ENCODE assay signal across 14 mouse cellular contexts in genomic region chr16:17809125-17809524, GRCm38 (mm10). TPM values are rescaled to one million over a fixed set of nuclear protein-coding genes. Genes with fewer than 3 reads are reported as not detected.
A peak's percentile ranks its signal among the peaks of the same experiment; 100 is the strongest.
DNase-seq lines count a peak whose midpoint lies in the region; ATAC-seq lines count a peak whose summit lies in the region.
"Had no signal": no experiment of that assay in that cellular context is flagged by ENCODE, and none has a peak within 500 bp of the region (broad histone marks: within the 10 kb centered on the region; RNA-seq: fewer than 3 reads in every experiment).

No protein-coding gene starts in this region.

- peaks cover 64% of the 10 kb centered on the region for H3K27me3 ChIP-seq in kidney, embryonic 15.5 days
- H3K27me3 ChIP-seq in embryonic facial prominence, embryonic 10.5 days (replicated peaks; ENCODE audit: low read depth, poor library complexity, severe bottlenecking) = peaks cover 87% of the 10 kb centered on the region
- peaks cover 2% of the 10 kb centered on the region; the same call in 1 of the 2 replicates for H3K27me3 ChIP-seq in limb, embryonic 15.5 days

- intact Hi-C loops in left cerebral cortex, postnatal 36 days (cut with DNase I) = no loop called here

- H3K4me3 ChIP-seq in kidney, embryonic 15.5 days (replicated peaks) = no peak overlapping the region
- H3K4me3 ChIP-seq in embryonic facial prominence, embryonic 10.5 days = peak overlapping the region; percentile 31; the same call in 1 of the 2 replicates
- no peak overlapping the region for H3K4me3 ChIP-seq in limb, embryonic 15.5 days
- H3K4me3 ChIP-seq: midbrain, embryonic 12.5 days had no signal

- H3K4me2 ChIP-seq in kidney, embryonic 15.5 days = no peak overlapping the region
- 0 out of 2 replicates have a peak overlapping the region, but pooled peaks have one; percentile 4 for H3K4me2 ChIP-seq in limb, embryonic 15.5 days
- H3K4me2 ChIP-seq: hindbrain, embryonic 14.5 days; midbrain, embryonic 12.5 days had no signal

- H3K4me1 ChIP-seq in kidney, embryonic 15.5 days = peaks cover 54% of the 10 kb centered on the region
- peaks cover 70% of the 10 kb centered on the region for H3K4me1 ChIP-seq in embryonic facial prominence, embryonic 10.5 days
- peaks cover 75% of the 10 kb centered on the region for H3K4me1 ChIP-seq in limb, embryonic 15.5 days

- ATAC-seq in kidney, embryonic 15.5 days (replicated peaks; ENCODE audit: low FRiP score) = no peak
- no peak for ATAC-seq in limb, embryonic 15.5 days (ENCODE audit: insufficient number of reproducible peaks, low FRiP score, low TSS enrichment, low read depth)

- H3K27ac ChIP-seq in kidney, embryonic 15.5 days = peak overlapping the region; percentile 33; the same call in 1 of the 2 replicates
- peak overlapping the region; percentile 90 for H3K27ac ChIP-seq in embryonic facial prominence, embryonic 10.5 days (replicated peaks)
- peak overlapping the region; percentile 94 for H3K27ac ChIP-seq in limb, embryonic 15.5 days

- H3K36me3 ChIP-seq in kidney, embryonic 15.5 days = no peaks in the 10 kb centered on the region
- H3K36me3 ChIP-seq in embryonic facial prominence, embryonic 10.5 days (replicated peaks) = peaks cover 23% of the 10 kb centered on the region
- peaks cover 29% of the 10 kb centered on the region for H3K36me3 ChIP-seq in limb, embryonic 15.5 days
- H3K36me3 ChIP-seq: midbrain, embryonic 12.5 days had no signal

- peak; percentile 68 to 72 for DNase-seq in cerebellum, postnatal 10 days
- DNase-seq in cerebellum, adult 9-11 months = no peak
- DNase-seq in kidney, postnatal 36 days = no peak
- DNase-seq in embryonic facial prominence, embryonic 10.5 days (ENCODE audit: low spot score) = no peak
- no peak for DNase-seq in retina, embryonic 14.5 days (ENCODE audit: low spot score)
- DNase-seq in left cerebral cortex, postnatal 36 days (ENCODE audit: low spot score in 2 of 2) = no peak
- DNase-seq: retina, postnatal 1 day had no signal

- H3K9me3 ChIP-seq in kidney, embryonic 15.5 days (replicated peaks) = no peaks in the 10 kb centered on the region
- no peaks in the 10 kb centered on the region for H3K9me3 ChIP-seq in embryonic facial prominence, embryonic 10.5 days
- no peaks in the 10 kb centered on the region for H3K9me3 ChIP-seq in limb, embryonic 15.5 days
- H3K9me3 ChIP-seq: midbrain, embryonic 12.5 days had no signal

- no peak overlapping the region for H3K9ac ChIP-seq in kidney, embryonic 15.5 days
- H3K9ac ChIP-seq in limb, embryonic 15.5 days = no peak overlapping the region
- H3K9ac ChIP-seq: midbrain, embryonic 12.5 days had no signal

- 79% methylated on average over 4 of the region's 4 CpGs for WGBS in kidney, embryonic 15.5 days
- WGBS in embryonic facial prominence, embryonic 10.5 days = 77% methylated on average over 4 of the region's 4 CpGs
- WGBS in limb, embryonic 15.5 days = 74% methylated on average over 4 of the region's 4 CpGs

RNA-seq across cellular contexts. Expression of gene Scarf2, which starts 12.0 kb away (rescaled TPM):
- 10.8 and 12.3 TPM in 2 replicates for polyA plus RNA-seq in kidney, embryonic 15.5 days (2015; fragmentation: Nextera tagmentation; extraction: Ambion mirVana)
- polyA plus RNA-seq in embryonic facial prominence, embryonic 10.5 days (2016; fragmentation: Nextera tagmentation; extraction: Ambion mirVana) = 9.3 and 10.5 TPM in 2 replicates
- polyA plus RNA-seq in limb, embryonic 15.5 days (2015; fragmentation: Nextera tagmentation; extraction: Ambion mirVana) = 25.0 and 32.4 TPM in 2 replicates
- 1 to 10 TPM; 3.4 to 3.8 TPM for total RNA-seq in left cerebral cortex, postnatal 36 days (2021)
- total RNA-seq: common myeloid progenitor, adult 5-6 weeks had no signal

RNA-seq across cellular contexts. Expression of gene B830017H08Rik, which starts 23.8 kb away (rescaled TPM):
- polyA plus RNA-seq in kidney, embryonic 15.5 days (2015; fragmentation: Nextera tagmentation; extraction: Ambion mirVana) = 0.26 and 0.27 TPM in 2 replicates
- not detected in 2 replicates for polyA plus RNA-seq in embryonic facial prominence, embryonic 10.5 days (2016; fragmentation: Nextera tagmentation; extraction: Ambion mirVana)
- 0.17 TPM in 1 of 2 replicates, not detected in the other for polyA plus RNA-seq in limb, embryonic 15.5 days (2015; fragmentation: Nextera tagmentation; extraction: Ambion mirVana)
- 1 to 10 TPM; 2.9 to 4.6 TPM for total RNA-seq in left cerebral cortex, postnatal 36 days (2021)
- total RNA-seq: common myeloid progenitor, adult 5-6 weeks; gastrocnemius, adult 8-10 months had no signal
- polyA plus RNA-seq: liver, embryonic 16.5 days had no signal

RNA-seq across cellular contexts. Expression of gene Car15, which starts 29.0 kb away (rescaled TPM):
- 20.2 and 21.6 TPM in 2 replicates for polyA plus RNA-seq in kidney, embryonic 15.5 days (2015; fragmentation: Nextera tagmentation; extraction: Ambion mirVana)
- 2.5 and 4.1 TPM in 2 replicates for polyA plus RNA-seq in embryonic facial prominence, embryonic 10.5 days (2016; fragmentation: Nextera tagmentation; extraction: Ambion mirVana)
- 2.2 and 3.4 TPM in 2 replicates for polyA plus RNA-seq in limb, embryonic 15.5 days (2015; fragmentation: Nextera tagmentation; extraction: Ambion mirVana)
- total RNA-seq in left cerebral cortex, postnatal 36 days (2021) = 10 to 100 TPM; 11.7 to 14.4 TPM

RNA-seq across cellular contexts. Expression of gene Klhl22, which starts 49.7 kb away (rescaled TPM):
- 65.1 and 71.4 TPM in 2 replicates for polyA plus RNA-seq in kidney, embryonic 15.5 days (2015; fragmentation: Nextera tagmentation; extraction: Ambion mirVana)
- polyA plus RNA-seq in embryonic facial prominence, embryonic 10.5 days (2016; fragmentation: Nextera tagmentation; extraction: Ambion mirVana) = 64.9 and 72.8 TPM in 2 replicates
- 83.9 and 88.5 TPM in 2 replicates for polyA plus RNA-seq in limb, embryonic 15.5 days (2015; fragmentation: Nextera tagmentation; extraction: Ambion mirVana)
- total RNA-seq in left cerebral cortex, postnatal 36 days (2021) = 100 to 1,000 TPM in 1 of 2 experiments, 10 to 100 TPM in 1; 92.5 to 110 TPM

Comparison
In these comparisons a context has a peak if more than half of its experiments do, and no peak if none do; other contexts are left out.
1. DNase-seq: peak in cerebellum, postnatal 10 days (2 of 2); none in cerebellum, adult 9-11 months (single experiment), kidney, postnatal 36 days (0 of 2), embryonic facial prominence, embryonic 10.5 days (single experiment), retina, embryonic 14.5 days (single experiment) and left cerebral cortex, postnatal 36 days (0 of 2).
2. H3K27ac ChIP-seq: peak in every context shown above with its lines; median percentile 94 in limb, embryonic 15.5 days; 90 in embryonic facial prominence, embryonic 10.5 days; 33 in kidney, embryonic 15.5 days.